Mouse (Mus musculus) heart, adult 2 months (tissue): ENCODE data around the gene Tpd52l1. TPM values are rescaled to one million over a fixed set of nuclear protein-coding genes. Genes with fewer than 3 reads are reported as not detected.

Experiments used
- DNase-seq, 2 experiments: peaks; one replicate each; pipeline ENCODE4 v3.0.0; 2021
- H3K27ac ChIP-seq: fragments of 200-600 bp; 2 replicates; pipeline ENCODE4 v1.8.1; 2022
- H3K27me3 ChIP-seq: fragments of 200-500 bp; 2 replicates; pipeline ENCODE4 v1.6.1; 2012; ENCODE audit warnings: mild to moderate bottlenecking, low read length, inconsistent platforms, mixed read lengths; ENCODE audit not compliant: control insufficient read depth, insufficient read depth
- H3K36me3 ChIP-seq: fragments of 200-500 bp; 2 replicates; pipeline ENCODE4 v1.6.1; 2012; ENCODE audit warnings: low read length, inconsistent platforms; ENCODE audit not compliant: control insufficient read depth, insufficient read depth
- H3K4me1 ChIP-seq: fragments of 200-500 bp; 2 replicates; pipeline ENCODE4 v1.6.1; 2011; ENCODE audit warnings: low read length; ENCODE audit not compliant: control insufficient read depth, insufficient read depth
- H3K4me3 ChIP-seq: fragments of 200-600 bp; 2 replicates; pipeline ENCODE4 v1.8.1; 2022
- H3K79me2 ChIP-seq: fragments of 200-500 bp; replicated peaks from 2 replicates; pipeline ENCODE4 v1.6.1; 2012; ENCODE audit warnings: mild to moderate bottlenecking, inconsistent platforms, low read length, moderate library complexity, mixed read lengths; ENCODE audit not compliant: control insufficient read depth, insufficient read depth
- H3K9ac ChIP-seq: fragments of 200-500 bp; 2 replicates; pipeline ENCODE4 v1.6.1; 2012; ENCODE audit warnings: low read depth, mild to moderate bottlenecking, control low read depth, inconsistent platforms, low read length, mixed read lengths
- CTCF ChIP-seq: fragments of 200-600 bp; IDR thresholded peaks from 2 replicates; pipeline ENCODE4 v1.8.1; 2022; ENCODE audit warnings: antibody characterized with exemption, mild to moderate bottlenecking, moderate library complexity
- EP300 ChIP-seq: fragments of 200-500 bp; IDR thresholded peaks from 2 replicates; pipeline ENCODE4 v1.6.1; 2011; ENCODE audit warnings: low read depth, low read length, control low read depth; ENCODE audit not compliant: insufficient read depth
- POLR2A ChIP-seq: fragments of 200-500 bp; IDR thresholded peaks from 2 replicates; pipeline ENCODE4 v1.6.1; 2011; ENCODE audit warnings: mild to moderate bottlenecking, low read depth, low read length, control low read depth; ENCODE audit not compliant: insufficient read depth
- WGBS: fragments of 180-500 bp; shearing (Covaris S2); methylation state at CpG from one replicate; pipeline ENCODE4 v1.1.7; 2018; 5-methylcytosine and 5-hydroxymethylcytosine counted together
- intact Hi-C: fragments of 180-260 bp; cut with DNase I; formaldehyde crosslinking; loops from one replicate; pipeline ENCODE4 v1.15.1; 2025
- polyA plus RNA-seq: library from polyadenylated mRNA; depleted of rRNA; stranded (reverse); fragments of >200 nt; gene quantifications from 2 replicates; pipeline ENCODE4 v1.2.3, GENCODE M21; 2012
- total RNA-seq, 2 experiments: library from RNA; stranded (reverse); gene quantifications; 2 replicates each; pipeline ENCODE4 v1.2.3; 2021

The Tpd52l1 gene
- total and polyA plus RNA-seq, 3 experiments, result 5.1 to 7.4 (median 5.6) TPM

DNA sequence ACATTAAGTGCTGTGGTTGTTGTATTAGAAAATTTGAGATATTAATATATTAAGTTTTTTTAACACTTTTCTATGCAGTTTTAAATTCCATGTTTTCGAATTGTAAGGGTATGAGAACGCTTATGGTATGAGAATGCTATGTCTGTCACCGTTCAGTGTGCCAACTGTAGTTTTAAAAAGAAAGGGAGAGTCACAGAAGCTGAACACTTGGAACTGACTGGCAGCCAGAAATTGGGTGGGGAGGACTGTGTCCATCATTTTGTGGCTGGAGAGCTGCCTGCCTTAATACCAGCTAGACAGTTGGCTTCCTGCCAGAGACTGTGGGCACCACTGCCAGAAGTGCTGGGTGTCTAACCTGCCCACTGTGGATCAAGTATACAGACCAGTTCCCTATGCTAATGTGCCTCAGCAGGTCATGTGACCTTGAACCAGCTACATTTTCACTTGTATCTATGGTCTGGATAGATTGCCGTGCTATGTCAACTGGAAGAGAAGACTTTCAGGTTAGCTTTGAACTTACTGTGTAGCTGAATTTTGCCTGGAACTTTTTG is 114.5 kb downstream of the Tpd52l1 start:
- intact Hi-C loops, result no loop called here

DNA sequence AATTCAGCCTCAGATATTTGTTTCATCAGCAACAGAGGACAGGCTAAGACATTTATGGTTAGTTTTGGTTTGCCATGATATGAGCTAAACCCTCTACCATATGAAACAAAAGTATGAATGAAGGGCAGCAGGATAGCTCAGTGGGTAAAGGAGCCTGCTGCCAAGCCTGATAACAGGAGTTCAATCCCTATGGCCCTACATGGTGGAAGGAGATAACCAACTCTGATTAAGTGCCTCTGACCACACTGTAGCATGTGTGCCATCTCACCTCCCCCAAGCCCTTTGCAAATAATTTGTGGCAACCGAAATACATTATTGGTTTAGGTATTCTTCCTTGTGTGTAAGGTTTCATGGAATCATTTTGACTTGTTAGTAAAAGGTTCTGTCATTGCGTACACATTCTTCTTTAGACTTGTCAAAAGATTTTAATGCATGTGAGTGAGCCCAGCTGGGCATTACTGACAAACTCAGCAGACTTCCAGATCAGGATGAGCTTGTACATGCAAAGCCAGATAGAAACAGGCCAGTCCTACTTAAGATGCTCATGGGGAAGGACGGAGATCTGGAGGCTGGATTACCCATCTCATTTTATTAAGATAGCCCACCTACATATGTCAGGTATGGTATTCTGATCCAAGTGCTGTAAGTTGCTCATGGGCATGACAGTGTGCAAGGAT is 115.3 kb downstream of the Tpd52l1 start:
- Histone ChIP-seq H3K27ac (no peak overlapping the region), H3K4me3 (no peak overlapping the region), H3K36me3 (no peaks in the 10 kb centered on the region), H3K27me3 (no peaks in the 10 kb centered on the region), H3K9ac (no peak overlapping the region), H3K4me1 (no peaks in the 10 kb centered on the region), H3K79me2 (no peaks in the 10 kb centered on the region)
- no peak for DNase-seq
- 93% methylated on average over 3 of the region's 3 CpGs for WGBS
- intact Hi-C loops, result no loop called here
- no peak for TF ChIP-seq POLR2A
- no peak for TF ChIP-seq EP300
- no peak for TF ChIP-seq CTCF

More for the DNA sequence above, 114.5 kb downstream of the Tpd52l1 start:
- no peaks in the 10 kb centered on the region for H3K79me2 ChIP-seq
- no peaks in the 10 kb centered on the region for H3K4me1 ChIP-seq
- 66% methylated on average over 4 of the region's 4 CpGs for WGBS
- H3K9ac ChIP-seq, result no peak overlapping the region
- H3K36me3 ChIP-seq, result no peaks in the 10 kb centered on the region
- H3K27me3 ChIP-seq, result no peaks in the 10 kb centered on the region
- H3K27ac ChIP-seq, result no peak overlapping the region
- DNase-seq, result peak; percentile 4 to 13
- no peak overlapping the region for H3K4me3 ChIP-seq
- no peak for TF ChIP-seq EP300
- TF ChIP-seq POLR2A, result no peak
- TF ChIP-seq CTCF, result no peak

DNA sequence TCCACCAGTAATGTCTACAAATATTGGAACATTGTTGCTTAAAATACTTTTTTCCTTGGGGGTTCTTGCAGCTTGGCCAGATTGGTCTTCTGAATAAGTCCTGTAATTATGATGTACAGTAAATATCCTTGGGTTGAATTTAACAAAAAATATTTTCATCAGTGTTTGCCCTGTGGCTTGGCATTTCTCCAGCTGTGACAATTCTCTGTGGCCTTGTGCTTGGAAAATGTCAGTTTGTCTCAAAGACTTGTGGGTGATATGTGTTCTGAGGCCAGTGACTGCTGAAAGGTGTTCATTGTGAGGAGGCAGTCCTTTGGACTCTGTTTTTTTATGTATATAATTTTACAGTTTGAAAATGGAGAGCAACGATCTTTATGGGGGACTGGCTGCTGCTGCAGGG is 116.3 kb downstream of the Tpd52l1 start:
- Histone ChIP-seq H3K27ac (no peak overlapping the region), H3K36me3 (no peaks in the 10 kb centered on the region), H3K27me3 (no peaks in the 10 kb centered on the region), H3K79me2 (no peaks in the 10 kb centered on the region), H3K9ac (no peak overlapping the region), H3K4me3 (no peak overlapping the region), H3K4me1 (no peaks in the 10 kb centered on the region)
- TF ChIP-seq POLR2A (no peak), EP300 (no peak), CTCF (no peak)
- intact Hi-C loops, result no loop called here
- WGBS, result 90% methylated on average over 1 of the region's 1 CpGs
- DNase-seq, result no peak

DNA sequence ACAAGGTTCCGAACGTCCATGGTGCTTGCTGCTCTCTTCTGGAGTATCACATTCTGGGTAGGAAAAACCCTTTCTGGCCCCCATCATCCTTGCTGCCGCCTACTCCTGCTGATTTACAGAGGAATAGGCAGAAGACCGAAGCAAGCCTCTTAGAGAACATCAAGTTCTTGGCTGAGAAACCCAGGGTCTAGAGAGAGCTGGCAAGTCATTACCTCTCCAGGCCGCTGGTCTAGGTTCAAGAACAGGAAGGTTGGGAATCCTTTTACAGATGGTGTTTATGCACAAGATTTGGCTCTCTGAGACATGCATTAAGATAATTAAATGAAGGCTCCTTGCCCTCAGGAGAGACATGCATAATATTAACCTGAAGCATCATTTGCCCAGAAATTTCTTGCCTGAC is 127.3 kb downstream of the Tpd52l1 start:
- intact Hi-C loops, result loop anchor here (10.0 kb wide), 1 partner anchor 704 kb away; no protein-coding TSS in a partner anchor

GRCm38 (mm10) chr10:31312865-31313848 is 132.6 kb downstream of the Tpd52l1 start, which contains the start of gene Hddc2:
Gene Hddc2, plus strand, starts transcription at chr10:31313383.
- H3K9ac ChIP-seq, result peak within 1 kb of the TSS; percentile 81
- intact Hi-C loops, result loop anchor here (5.0 to 10.0 kb wide), 2 partner anchors 129 to 698 kb away; no protein-coding TSS in a partner anchor
- TF ChIP-seq EP300 (no peak), POLR2A (peak; percentile 78)
- H3K79me2 ChIP-seq, result no peaks in the 10 kb centered on the region
- peak within 1 kb of the TSS; percentile 73 for H3K27ac ChIP-seq
- H3K27me3 ChIP-seq, result no peaks in the 10 kb centered on the region
- DNase-seq, result peak; percentile 79 to 80
- peak within 1 kb of the TSS; percentile 73 for H3K4me3 ChIP-seq
- H3K4me1 ChIP-seq, result peaks cover 3% of the 10 kb centered on the region
- H3K36me3 ChIP-seq, result no peaks in the 10 kb centered on the region
- 4% methylated on average over 43 of the region's 44 CpGs for WGBS

More for the DNA sequence above, 127.3 kb downstream of the Tpd52l1 start:
- no peak overlapping the region for H3K4me3 ChIP-seq
- H3K79me2 ChIP-seq, result no peaks in the 10 kb centered on the region
- TF ChIP-seq POLR2A, result no peak
- TF ChIP-seq CTCF, result no peak
- TF ChIP-seq EP300, result no peak
- no peaks in the 10 kb centered on the region for H3K27me3 ChIP-seq
- H3K9ac ChIP-seq, result no peak overlapping the region
- no peak overlapping the region for H3K27ac ChIP-seq
- no peaks in the 10 kb centered on the region for H3K36me3 ChIP-seq
- H3K4me1 ChIP-seq, result no peaks in the 10 kb centered on the region
- WGBS, result 77% methylated on average over 5 of the region's 5 CpGs
- no peak for DNase-seq
